Mouse (Mus musculus): ENCODE measurements around the gene Adamtsl5. TPM values are rescaled to one million over a fixed set of nuclear protein-coding genes. Genes with fewer than 3 reads are reported as not detected.

The Adamtsl5 gene
- polyA plus RNA-seq, 1 experiment = 10.8 TPM

GRCm38 (mm10) chr10:80388731-80389130, 40.5 kb upstream of the Adamtsl5 start:
- no peak overlapping the region for H3K4me3 ChIP-seq (replicated peaks; ENCODE audit: insufficient read depth, low read depth, low read length)
- no peak for TF ChIP-seq POLR2A (IDR thresholded peaks at IDR 0.05; ENCODE audit: borderline replicate concordance, insufficient read depth, low read length)
- no peak for TF ChIP-seq CTCF (IDR thresholded peaks at IDR 0.05; ENCODE audit: borderline replicate concordance, insufficient read depth, low read depth, low read length)
- peaks cover 21% of the 10 kb centered on the region for H3K4me1 ChIP-seq (ENCODE audit: control insufficient read depth, insufficient read depth, low read length)
- H3K27me3 ChIP-seq (ENCODE audit: control insufficient read depth, insufficient read depth, low read length) = no peaks in the 10 kb centered on the region
- H3K27ac ChIP-seq (ENCODE audit: insufficient read depth, low read length) = no peak overlapping the region
- WGBS = 35% methylated on average over 2 of the region's 2 CpGs
- DNase-seq = no peak

- peaks cover 24% of the 10 kb centered on the region for H3K4me1 ChIP-seq (ENCODE audit: control insufficient read depth, insufficient read depth, low read length)
- 2% methylated on average over 43 of the region's 61 CpGs for WGBS
- peak; percentile 22; the same call in 1 of the 2 replicates for TF ChIP-seq POLR2A (IDR thresholded peaks at IDR 0.05; ENCODE audit: borderline replicate concordance, insufficient read depth, low read length)
- TF ChIP-seq CTCF (IDR thresholded peaks at IDR 0.05; ENCODE audit: borderline replicate concordance, insufficient read depth, low read depth, low read length) = no peak
- peak within 1 kb of the TSS; percentile 84 for H3K4me3 ChIP-seq (replicated peaks; ENCODE audit: insufficient read depth, low read depth, low read length)
- H3K27me3 ChIP-seq (ENCODE audit: control insufficient read depth, insufficient read depth, low read length) = no peaks in the 10 kb centered on the region
- peak; percentile 85 to 88 for DNase-seq
- peak within 1 kb of the TSS; percentile 63 for H3K27ac ChIP-seq (ENCODE audit: insufficient read depth, low read length)
These were observed 39.3 kb upstream of the Adamtsl5 start, which contains the start of gene Mex3d for GRCm38 (mm10) chr10:80387522-80387959. Mex3d (minus strand) TSS chr10:80387659.

- TF ChIP-seq CTCF (IDR thresholded peaks at IDR 0.05; ENCODE audit: borderline replicate concordance, insufficient read depth, low read depth, low read length) = no peak
- no peak for TF ChIP-seq POLR2A (IDR thresholded peaks at IDR 0.05; ENCODE audit: borderline replicate concordance, insufficient read depth, low read length)
- 4% methylated on average over 89 of the region's 94 CpGs for WGBS
These were observed 38.7 kb upstream of the Adamtsl5 start for GRCm38 (mm10) chr10:80386735-80387471.

GRCm38 (mm10) chr10:80385811-80386734, 37.9 kb upstream of the Adamtsl5 start:
- TF ChIP-seq POLR2A (IDR thresholded peaks at IDR 0.05; ENCODE audit: borderline replicate concordance, insufficient read depth, low read length) (no peak), CTCF (IDR thresholded peaks at IDR 0.05; ENCODE audit: borderline replicate concordance, insufficient read depth, low read depth, low read length) (no peak)
- H3K4me1 ChIP-seq (ENCODE audit: control insufficient read depth, insufficient read depth, low read length) = peaks cover 24% of the 10 kb centered on the region
- peak overlapping the region; percentile 64 for H3K4me3 ChIP-seq (replicated peaks; ENCODE audit: insufficient read depth, low read depth, low read length)
- DNase-seq = peak in 1 of 2 experiments; percentile 38
- H3K27me3 ChIP-seq (ENCODE audit: control insufficient read depth, insufficient read depth, low read length) = no peaks in the 10 kb centered on the region
- WGBS = 1% methylated on average over 34 of the region's 34 CpGs
- H3K27ac ChIP-seq (ENCODE audit: insufficient read depth, low read length) = no peak overlapping the region

More at GRCm38 (mm10) chr10:80386735-80387471, 38.7 kb upstream of the Adamtsl5 start:
- DNase-seq = peak in 1 of 2 experiments; percentile 48
- peak overlapping the region; percentile 1; the same call in 1 of the 2 replicates for H3K27ac ChIP-seq (ENCODE audit: insufficient read depth, low read length)
- peaks cover 24% of the 10 kb centered on the region for H3K4me1 ChIP-seq (ENCODE audit: control insufficient read depth, insufficient read depth, low read length)
- H3K4me3 ChIP-seq (replicated peaks; ENCODE audit: insufficient read depth, low read depth, low read length) = peak overlapping the region; percentile 64
- no peaks in the 10 kb centered on the region for H3K27me3 ChIP-seq (ENCODE audit: control insufficient read depth, insufficient read depth, low read length)

GRCm38 (mm10) chr10:80385310-80385709, 37.1 kb upstream of the Adamtsl5 start:
- 9% methylated on average over 7 of the region's 7 CpGs for WGBS
- Histone ChIP-seq H3K27me3 (ENCODE audit: control insufficient read depth, insufficient read depth, low read length) (no peaks in the 10 kb centered on the region), H3K4me3 (replicated peaks; ENCODE audit: insufficient read depth, low read depth, low read length) (peak overlapping the region; percentile 64), H3K4me1 (ENCODE audit: control insufficient read depth, insufficient read depth, low read length) (peaks cover 24% of the 10 kb centered on the region), H3K27ac (ENCODE audit: insufficient read depth, low read length) (no peak overlapping the region)
- peak in 1 of 2 experiments; percentile 44 for DNase-seq
- TF ChIP-seq CTCF (IDR thresholded peaks at IDR 0.05; ENCODE audit: borderline replicate concordance, insufficient read depth, low read depth, low read length) = no peak
- TF ChIP-seq POLR2A (IDR thresholded peaks at IDR 0.05; ENCODE audit: borderline replicate concordance, insufficient read depth, low read length) = no peak

- 35% methylated on average over 7 of the region's 7 CpGs for WGBS
- H3K27me3 ChIP-seq (ENCODE audit: control insufficient read depth, insufficient read depth, low read length) = no peaks in the 10 kb centered on the region
- DNase-seq = no peak
- peak overlapping the region; percentile 64 for H3K4me3 ChIP-seq (replicated peaks; ENCODE audit: insufficient read depth, low read depth, low read length)
- TF ChIP-seq POLR2A (IDR thresholded peaks at IDR 0.05; ENCODE audit: borderline replicate concordance, insufficient read depth, low read length) (no peak), CTCF (IDR thresholded peaks at IDR 0.05; ENCODE audit: borderline replicate concordance, insufficient read depth, low read depth, low read length) (no peak)
- H3K4me1 ChIP-seq (ENCODE audit: control insufficient read depth, insufficient read depth, low read length) = peaks cover 24% of the 10 kb centered on the region
- H3K27ac ChIP-seq (ENCODE audit: insufficient read depth, low read length) = no peak overlapping the region
These were observed 36.5 kb upstream of the Adamtsl5 start for GRCm38 (mm10) chr10:80384709-80385108.

GRCm38 (mm10) chr10:80384115-80384639, 36.0 kb upstream of the Adamtsl5 start:
- no peak overlapping the region for H3K27ac ChIP-seq (ENCODE audit: insufficient read depth, low read length)
- 80% methylated on average over 4 of the region's 4 CpGs for WGBS
- DNase-seq = no peak
- peaks cover 24% of the 10 kb centered on the region for H3K4me1 ChIP-seq (ENCODE audit: control insufficient read depth, insufficient read depth, low read length)
- H3K4me3 ChIP-seq (replicated peaks; ENCODE audit: insufficient read depth, low read depth, low read length) = no peak overlapping the region
- TF ChIP-seq CTCF (IDR thresholded peaks at IDR 0.05; ENCODE audit: borderline replicate concordance, insufficient read depth, low read depth, low read length) (no peak), POLR2A (IDR thresholded peaks at IDR 0.05; ENCODE audit: borderline replicate concordance, insufficient read depth, low read length) (no peak)
- H3K27me3 ChIP-seq (ENCODE audit: control insufficient read depth, insufficient read depth, low read length) = no peaks in the 10 kb centered on the region
